Mouse (Mus musculus): ENCODE results near the gene Gm5678. TPM values are rescaled to one million over a fixed set of nuclear protein-coding genes. Genes with fewer than 3 reads are reported as not detected.
"Not testable (repeated sequence)": the region's sequence is repeated elsewhere in the genome, so short reads cannot be mapped to it uniquely, and the experiment has no call there.

Gm5678 gene
- total RNA-seq, 2 experiments from 2014 or later: 2.3 to 4.6 TPM

- Histone ChIP-seq H3K4me3 (no peak overlapping the region), H3K27ac (no peak overlapping the region)
- DNase-seq (ENCODE audit: low spot score in 2 of 2): no peak
- no peak for TF ChIP-seq CTCF (conservative IDR thresholded peaks at IDR 0.05)
These were observed 3.2 kb upstream of the Gm5678 start for GRCm38 (mm10) chr16:93624671-93625070.

GRCm38 (mm10) chr16:93626745-93627144 is 1.2 kb upstream of the Gm5678 start:
- peak; percentile 81 for TF ChIP-seq CTCF (conservative IDR thresholded peaks at IDR 0.05)
- no peak overlapping the region for H3K4me3 ChIP-seq
- peak; percentile 18 to 55 for DNase-seq (ENCODE audit: low spot score in 2 of 2)
- no peak overlapping the region for H3K27ac ChIP-seq

- Histone ChIP-seq H3K4me3 (no peak overlapping the region), H3K27ac (no peak overlapping the region)
- DNase-seq (ENCODE audit: low spot score in 2 of 2): no peak
- TF ChIP-seq CTCF (conservative IDR thresholded peaks at IDR 0.05): no peak
These were observed 16.1 kb downstream of the Gm5678 start for GRCm38 (mm10) chr16:93644006-93644405.

- TF ChIP-seq CTCF (conservative IDR thresholded peaks at IDR 0.05): no peak
- no peak overlapping the region for H3K4me3 ChIP-seq
- no peak overlapping the region for H3K27ac ChIP-seq
- no peak for DNase-seq (ENCODE audit: low spot score in 2 of 2)
These were observed 20.7 kb downstream of the Gm5678 start for GRCm38 (mm10) chr16:93648441-93649183.

GRCm38 (mm10) chr16:93667976-93668375 is 40.1 kb downstream of the Gm5678 start:
- no peak for DNase-seq (ENCODE audit: low spot score in 2 of 2)
- no peak for TF ChIP-seq CTCF (conservative IDR thresholded peaks at IDR 0.05)
- no peak overlapping the region for H3K27ac ChIP-seq

GRCm38 (mm10) chr16:93669521-93669920 is 41.6 kb downstream of the Gm5678 start:
- no peak overlapping the region for H3K4me3 ChIP-seq
- no peak overlapping the region for H3K27ac ChIP-seq
- DNase-seq (ENCODE audit: low spot score in 2 of 2): no peak
- TF ChIP-seq CTCF (conservative IDR thresholded peaks at IDR 0.05): no peak

More at GRCm38 (mm10) chr16:93667976-93668375, 40.1 kb downstream of the Gm5678 start:
- H3K4me3 ChIP-seq: no peak overlapping the region

GRCm38 (mm10) chr16:93670466-93670865 is 42.6 kb downstream of the Gm5678 start:
- not testable (repeated sequence) for DNase-seq (ENCODE audit: low spot score in 2 of 2); H3K27ac ChIP-seq; H3K4me3 ChIP-seq

- peak; percentile 66 for TF ChIP-seq CTCF (conservative IDR thresholded peaks at IDR 0.05)
- H3K4me3 ChIP-seq: no peak overlapping the region
- no peak for DNase-seq (ENCODE audit: low spot score in 2 of 2)
- H3K27ac ChIP-seq: no peak overlapping the region
These were observed 43.2 kb downstream of the Gm5678 start for GRCm38 (mm10) chr16:93671064-93671463.

GRCm38 (mm10) chr16:93676376-93676775 is 48.5 kb downstream of the Gm5678 start:
- no peak for TF ChIP-seq CTCF (conservative IDR thresholded peaks at IDR 0.05)

GRCm38 (mm10) chr16:93678206-93678605 is 50.3 kb downstream of the Gm5678 start:
- H3K4me3 ChIP-seq: no peak overlapping the region
- DNase-seq (ENCODE audit: low spot score in 2 of 2): no peak
- no peak overlapping the region for H3K27ac ChIP-seq
- TF ChIP-seq CTCF (conservative IDR thresholded peaks at IDR 0.05): peak; percentile 47

More at GRCm38 (mm10) chr16:93676376-93676775, 48.5 kb downstream of the Gm5678 start:
- DNase-seq (ENCODE audit: low spot score in 2 of 2): no peak
- H3K27ac ChIP-seq: no peak overlapping the region
- H3K4me3 ChIP-seq: no peak overlapping the region

- H3K4me3 ChIP-seq: no peak overlapping the region
- no peak for TF ChIP-seq CTCF (conservative IDR thresholded peaks at IDR 0.05)
- DNase-seq (ENCODE audit: low spot score in 2 of 2): no peak
These were observed 51.3 kb downstream of the Gm5678 start for GRCm38 (mm10) chr16:93679165-93679564.

More at GRCm38 (mm10) chr16:93679165-93679564, 51.3 kb downstream of the Gm5678 start:
- peak overlapping the region; percentile 2; the same call in 1 of the 2 replicates for H3K27ac ChIP-seq

Other genes starting within 250 kb of the Gm5678 start
- gene Setd4, start 24.0 kb upstream of the Gm5678 start, total RNA-seq (2021): 10 to 100 TPM in 1 of 2 experiments, 1 to 10 TPM in 1; 9.6 to 12.9 TPM
- gene Cbr1, start 22.2 kb upstream of the Gm5678 start, total RNA-seq (2021): 10 to 100 TPM; 70.0 to 75.4 TPM
- 10 to 100 TPM; 16.8 to 19.0 TPM for gene Cbr3, start 55.1 kb downstream of the Gm5678 start, total RNA-seq (2021)
- 100 to 1,000 TPM in 1 of 2 experiments, 10 to 100 TPM in 1; 98.8 to 108 TPM for gene Dop1b, start 83.8 kb downstream of the Gm5678 start, total RNA-seq (2021)
- gene Morc3, start 204.0 kb downstream of the Gm5678 start, total RNA-seq (2021): 10 to 100 TPM; 32.6 to 34.7 TPM